Mouse (Mus musculus) MEL (cell line): ENCODE results near the gene Cemip2. TPM values are rescaled to one million over a fixed set of nuclear protein-coding genes. Genes with fewer than 3 reads are reported as not detected.
"Not testable (repeated sequence)": the region's sequence is repeated elsewhere in the genome, so short reads cannot be mapped to it uniquely, and the experiment has no call there.

Experiments used
- DNase-seq: peaks from one replicate; pipeline ENCODE4 v3.0.0; 2011; ENCODE audit warnings: low read depth, low spot score
- H3K27ac ChIP-seq: 2 replicates; pipeline ENCODE4 v1.5.1; 2012; ENCODE audit warnings: low read depth, mild to moderate bottlenecking, control low read depth, low read length, moderate library complexity; ENCODE audit not compliant: control insufficient read depth
- H3K27me3 ChIP-seq, 2 experiments: fragments of 150-350 bp in 1 of 2; sonication (generic) in 1 of 2; 2 replicates each; pipeline ENCODE4 v1.6.1; 2012; ENCODE audit warnings: low read length in 2 of 2, mild to moderate bottlenecking in 2 of 2, improper control_type of control experiment in 1 of 2, moderate library complexity in 1 of 2; ENCODE audit not compliant: insufficient read depth in 2 of 2, control insufficient read depth in 1 of 2
- H3K36me3 ChIP-seq, 2 experiments: 2 replicates each; pipeline ENCODE4 v1.6.1; 2012 to 2014; ENCODE audit warnings: low read length in 2 of 2, improper control_type of control experiment in 1 of 2, inconsistent platforms in 1 of 2, mild to moderate bottlenecking in 1 of 2; ENCODE audit not compliant: insufficient read depth in 2 of 2, control insufficient read depth in 1 of 2
- H3K4me1 ChIP-seq, 2 experiments: fragments of 150-350 bp in 1 of 2; sonication (generic) in 1 of 2; 2 replicates each; pipeline ENCODE4 v1.6.1; 2012; ENCODE audit warnings: low read length in 2 of 2, improper control_type of control experiment in 1 of 2, mild to moderate bottlenecking in 1 of 2; ENCODE audit not compliant: insufficient read depth in 2 of 2, control insufficient read depth in 1 of 2
- H3K4me3 ChIP-seq, 2 experiments: fragments of 150-350 bp in 1 of 2; sonication (generic) in 1 of 2; 2 replicates each; pipeline ENCODE4 v1.5.1; 2012; ENCODE audit warnings: low read depth in 2 of 2, low read length in 2 of 2, mild to moderate bottlenecking in 2 of 2, moderate library complexity in 2 of 2, control low read depth in 1 of 2, improper control_type of control experiment in 1 of 2; ENCODE audit not compliant: control insufficient read depth in 1 of 2, insufficient read depth in 1 of 2
- H3K79me2 ChIP-seq: 2 replicates; pipeline ENCODE4 v1.6.1; 2012; ENCODE audit warnings: mild to moderate bottlenecking, low read length, moderate library complexity; ENCODE audit not compliant: control insufficient read depth, poor library complexity, insufficient read depth
- H3K9ac ChIP-seq: 2 replicates; pipeline ENCODE4 v1.6.1; 2012; ENCODE audit warnings: low read depth, mild to moderate bottlenecking, control low read depth, low read length, moderate library complexity; ENCODE audit not compliant: control insufficient read depth, poor library complexity, severe bottlenecking
- H3K9me3 ChIP-seq: fragments of 150-350 bp; sonication (generic); replicated peaks from 2 replicates; pipeline ENCODE4 v1.6.1; 2012; ENCODE audit warnings: mild to moderate bottlenecking, low read length, improper control_type of control experiment, moderate library complexity; ENCODE audit not compliant: insufficient read depth
- ELF1 ChIP-seq: IDR thresholded peaks from 2 replicates; pipeline ENCODE4 v1.6.1; 2014; ENCODE audit warnings: low read depth, mild to moderate bottlenecking, inconsistent platforms, low read length, improper control_type of control experiment, moderate library complexity
- EP300 ChIP-seq, 2 experiments: IDR thresholded peaks; 2 replicates each; pipeline ENCODE4 v1.6.1; 2011; ENCODE audit warnings: improper control_type of control experiment in 2 of 2, low read length in 2 of 2, low read depth in 1 of 2, mild to moderate bottlenecking in 1 of 2
- GABPA ChIP-seq: IDR thresholded peaks from 2 replicates; pipeline ENCODE4 v1.6.1; 2012; ENCODE audit warnings: low read depth, mild to moderate bottlenecking, inconsistent platforms, low read length, improper control_type of control experiment, moderate library complexity
- HCFC1 ChIP-seq: IDR thresholded peaks from 2 replicates; pipeline ENCODE4 v1.6.1; 2012; ENCODE audit warnings: low read depth, mild to moderate bottlenecking, inconsistent platforms, low read length, improper control_type of control experiment, moderate library complexity
- KAT2A ChIP-seq: conservative IDR thresholded peaks from 2 replicates; pipeline ENCODE4 v1.6.1; 2012; ENCODE audit warnings: low read depth, low read length, improper control_type of control experiment, inconsistent platforms
- MAX ChIP-seq: IDR thresholded peaks from 2 replicates; pipeline ENCODE4 v1.6.1; 2011; ENCODE audit warnings: low read length, improper control_type of control experiment
- MAZ ChIP-seq: IDR thresholded peaks from 2 replicates; pipeline ENCODE4 v1.6.1; 2012; ENCODE audit warnings: low read depth, mild to moderate bottlenecking, inconsistent platforms, low read length, improper control_type of control experiment
- MYC ChIP-seq: IDR thresholded peaks from 2 replicates; pipeline ENCODE4 v1.6.1; 2011; ENCODE audit warnings: low read depth, mild to moderate bottlenecking, low read length, improper control_type of control experiment, moderate library complexity
- NELFE ChIP-seq: IDR thresholded peaks from 2 replicates; pipeline ENCODE4 v1.6.1; 2011; ENCODE audit warnings: low read depth, low read length, improper control_type of control experiment
- POLR2AphosphoS5 ChIP-seq: IDR thresholded peaks from 2 replicates; pipeline ENCODE4 v1.6.1; 2012; ENCODE audit warnings: low read depth, borderline replicate concordance, mild to moderate bottlenecking, inconsistent platforms, low read length, moderate library complexity, mixed read lengths
- UBTF ChIP-seq: IDR thresholded peaks from 2 replicates; pipeline ENCODE4 v1.6.1; 2012; ENCODE audit warnings: low read depth, mild to moderate bottlenecking, inconsistent platforms, low read length, improper control_type of control experiment, moderate library complexity, borderline replicate concordance; ENCODE audit not compliant: insufficient read depth
- ZKSCAN1 ChIP-seq: IDR thresholded peaks from 2 replicates; pipeline ENCODE4 v1.6.1; 2012; ENCODE audit warnings: low read depth, mild to moderate bottlenecking, inconsistent platforms, low read length, improper control_type of control experiment, moderate library complexity
- ZNF384 ChIP-seq: IDR thresholded peaks from 2 replicates; pipeline ENCODE4 v1.6.1; 2012; ENCODE audit warnings: low read depth, mild to moderate bottlenecking, inconsistent platforms, low read length, improper control_type of control experiment
- polyA plus RNA-seq, 2 experiments: library from polyadenylated mRNA; stranded (reverse) in 1 of 2; unstranded in 1 of 2; fragments of >175 nt in 1 of 2; fragments of >200 nt in 1 of 2; gene quantifications; 2 replicates each; pipeline versions ENCODE4 v1.2.1 to v1.2.4; 2012; ENCODE audit warnings: low replicate concordance in 2 of 2, low read depth in 1 of 2; ENCODE audit not compliant: insufficient read length in 2 of 2, insufficient read depth in 1 of 2, missing spikeins in 1 of 2
- total RNA-seq: library from RNA; depleted of rRNA; stranded (reverse); fragments of 300-350 nt; gene quantifications from 2 replicates; pipeline ENCODE4 v1.2.3, GENCODE M21; 2012

Gene Cemip2
- total and polyA plus RNA-seq, 3 experiments, result 5.0 to 5.9 TPM; not detected in 1

DNA sequence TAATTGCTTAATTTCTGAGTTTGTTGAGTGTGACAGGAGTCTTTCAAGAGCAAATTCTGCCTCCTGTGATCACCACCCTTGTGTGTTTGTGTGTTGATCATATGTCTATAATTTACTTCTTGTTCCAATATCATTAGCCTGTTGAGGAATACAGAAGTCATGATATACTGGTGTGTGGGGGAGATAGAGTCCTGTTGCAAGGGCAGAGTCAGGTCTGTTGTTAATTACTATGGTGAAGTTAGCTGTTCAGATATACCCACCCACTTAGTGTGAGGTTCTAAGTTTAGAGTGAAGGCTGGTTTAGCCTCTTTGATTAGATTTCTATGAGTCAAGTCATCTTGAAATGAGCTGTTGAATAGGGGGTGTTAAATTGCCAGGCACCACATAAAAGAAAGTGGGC lies 88.0 kb downstream of the Cemip2 start:
- Histone ChIP-seq H3K27ac (peak overlapping the region; percentile 92), H3K36me3 (peaks cover 0 to 32% of the 10 kb centered on the region in 2 experiments; a peak in 2 of 4 replicates), H3K9ac (no peak overlapping the region; the same call in 1 of the 2 replicates), H3K79me2 (no peaks in the 10 kb centered on the region), H3K9me3 (no peaks in the 10 kb centered on the region), H3K4me1 (peaks cover 24 to 28% of the 10 kb centered on the region in 2 experiments), H3K4me3 (peak overlapping the region in 1 of 2 experiments; percentile 3; a peak in 1 of 4 replicates), H3K27me3 (no peaks in the 10 kb centered on the region)
- DNase-seq, result peak; percentile 75
- TF ChIP-seq EP300 (IDR thresholded peaks at IDR 0.05; ENCODE audit: low read depth in 1 of 2, low read length in 2 of 2), result peak in 1 of 2 experiments; percentile 59; a peak in 3 of 4 replicates
- no peak for TF ChIP-seq MAX

DNA sequence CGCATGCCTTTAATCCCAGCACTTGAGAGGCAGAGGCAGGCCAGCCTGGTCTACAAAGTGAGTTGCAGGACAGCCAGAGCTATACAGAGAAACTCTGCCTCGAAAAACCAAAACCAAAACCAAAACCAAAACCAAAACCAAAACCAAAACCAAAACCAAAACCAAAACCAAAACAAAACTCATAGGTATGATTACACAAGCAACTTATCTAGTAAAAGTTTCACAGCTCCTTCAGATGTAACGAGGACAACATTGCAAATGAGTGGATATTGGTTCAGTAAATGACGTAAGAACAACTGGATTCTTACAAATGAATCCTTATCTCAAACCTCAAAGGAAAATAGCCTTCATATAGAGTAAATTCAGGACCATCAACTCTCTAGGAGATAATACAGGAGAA lies 88.6 kb downstream of the Cemip2 start:
- not testable (repeated sequence) for H3K9me3 ChIP-seq, H3K79me2 ChIP-seq, H3K27me3 ChIP-seq, DNase-seq, H3K27ac ChIP-seq, H3K9ac ChIP-seq, H3K4me3 ChIP-seq
- Histone ChIP-seq H3K4me1 (peaks cover 24 to 28% of the 10 kb centered on the region in 2 experiments), H3K36me3 (peaks cover 0 to 32% of the 10 kb centered on the region in 2 experiments; a peak in 2 of 4 replicates)

DNA sequence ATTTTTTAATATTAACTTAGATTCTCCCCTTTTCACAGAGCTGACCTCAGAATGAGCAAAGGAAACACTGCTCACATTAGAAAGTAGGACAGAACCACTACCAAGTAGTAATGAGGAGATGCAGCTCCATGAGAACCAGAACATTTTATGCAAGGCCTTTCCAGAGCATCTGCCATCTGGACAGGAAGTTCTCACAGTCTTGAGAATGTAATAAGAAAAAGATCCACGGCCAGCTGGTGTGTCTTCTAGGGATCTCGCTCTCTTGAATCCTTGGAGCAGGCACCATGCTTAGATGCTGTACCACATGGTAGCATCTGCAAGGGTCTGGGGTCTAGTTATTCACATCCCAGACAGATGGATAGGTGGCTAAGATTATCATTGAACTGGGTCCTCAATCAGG lies 90.3 kb downstream of the Cemip2 start:
- no peak for DNase-seq
- Histone ChIP-seq H3K27ac (no peak overlapping the region), H3K4me3 (no peak overlapping the region), H3K36me3 (peaks cover 0 to 18% of the 10 kb centered on the region in 2 experiments; a peak in 2 of 4 replicates), H3K79me2 (no peaks in the 10 kb centered on the region), H3K27me3 (no peaks in the 10 kb centered on the region), H3K9ac (no peak overlapping the region), H3K4me1 (peaks cover 13 to 16% of the 10 kb centered on the region in 2 experiments; a peak in 3 of 4 replicates), H3K9me3 (no peaks in the 10 kb centered on the region)
- TF ChIP-seq KAT2A, result no peak
- no peak for TF ChIP-seq NELFE
- no peak for TF ChIP-seq UBTF
- no peak for TF ChIP-seq MAZ
- no peak for TF ChIP-seq ZKSCAN1
- TF ChIP-seq ZNF384, result no peak
- no peak for TF ChIP-seq POLR2AphosphoS5
- TF ChIP-seq MYC, result no peak
- TF ChIP-seq ELF1, result no peak
- no peak for TF ChIP-seq HCFC1
- no peak for TF ChIP-seq MAX
- no peak for TF ChIP-seq GABPA
